Mouse (Mus musculus): ENCODE measurements around the gene Tfdp1.

GRCm38 (mm10) chr8:13334671-13335070, 3.9 kb upstream of the Tfdp1 start:
- TF ChIP-seq CTCF (IDR thresholded peaks at IDR 0.05; ENCODE audit: low read depth, low read length) (peak; percentile 66), POLR2A (IDR thresholded peaks at IDR 0.05; ENCODE audit: insufficient read depth, low read length) (no peak)

All from ES-Bruce4 (cell line).